Mouse (Mus musculus) embryonic facial prominence, embryonic 14.5 days (tissue): ENCODE measurements around the gene Ctbp2. TPM values are rescaled to one million over a fixed set of nuclear protein-coding genes. Genes with fewer than 3 reads are reported as not detected.

Experiments used
- ATAC-seq: fragments of 200-750 bp; cut with Nextera tagmentation; 2 replicates; pipeline ENCODE4 v1.8.0; 2017; ENCODE audit warnings: low read depth, moderate number of reproducible peaks, moderate TSS enrichment
- DNase-seq: peaks from one replicate; pipeline ENCODE4 v3.0.0-alpha.2; 2015; ENCODE audit warnings: low spot score
- H3K27ac ChIP-seq: fragments of 300-500 bp; sonication (generic); replicated peaks from 2 replicates; pipeline ENCODE4 v1.5.1; 2014; ENCODE audit warnings: low read depth, mild to moderate bottlenecking, low read length, moderate library complexity
- H3K27me3 ChIP-seq: fragments of 300-500 bp; sonication (generic); replicated peaks from 2 replicates; pipeline ENCODE4 v1.6.1; 2014; ENCODE audit warnings: low read length; ENCODE audit not compliant: control insufficient read depth, insufficient read depth
- H3K36me3 ChIP-seq: fragments of 300-500 bp; sonication (generic); 2 replicates; pipeline ENCODE4 v1.6.1; 2014; ENCODE audit warnings: low read length, mixed read lengths; ENCODE audit not compliant: control insufficient read depth, insufficient read depth
- H3K4me1 ChIP-seq: fragments of 300-500 bp; sonication (generic); 2 replicates; pipeline ENCODE4 v1.6.1; 2014; ENCODE audit warnings: antibody characterized with exemption, low read length; ENCODE audit not compliant: control insufficient read depth, insufficient read depth
- H3K4me2 ChIP-seq: fragments of 300-500 bp; sonication (generic); 2 replicates; pipeline ENCODE4 v1.6.1; 2014; ENCODE audit warnings: low read depth, mild to moderate bottlenecking, low read length, moderate library complexity, mixed read lengths
- H3K4me3 ChIP-seq: fragments of 300-500 bp; sonication (generic); 2 replicates; pipeline ENCODE4 v1.5.1; 2014; ENCODE audit warnings: low read depth, mild to moderate bottlenecking, low read length
- H3K9ac ChIP-seq: fragments of 300-500 bp; sonication (generic); 2 replicates; pipeline ENCODE4 v1.6.1; 2014; ENCODE audit warnings: low read depth, mild to moderate bottlenecking, low read length, moderate library complexity, mixed read lengths
- H3K9me3 ChIP-seq: fragments of 300-500 bp; sonication (generic); 2 replicates; pipeline ENCODE4 v1.6.1; 2016; ENCODE audit warnings: low read length; ENCODE audit not compliant: control insufficient read depth
- WGBS: fragments of 180-500 bp; shearing (Covaris S2); extraction: QIAGEN DNeasy Blood & Tissue Kit; methylation state at CpG from one replicate; pipeline ENCODE4 v1.1.7; 2014; 5-methylcytosine and 5-hydroxymethylcytosine counted together
- polyA plus RNA-seq: library from polyadenylated mRNA; unstranded; fragments of >200 nt; fragmentation: Nextera tagmentation; extraction: Ambion mirVana; gene quantifications from 2 replicates; pipeline ENCODE4 v1.2.1, GENCODE M21; 2014

Ctbp2 gene
- polyA plus RNA-seq, 1 experiment from 2014 or later, result 63.0 TPM

DNA sequence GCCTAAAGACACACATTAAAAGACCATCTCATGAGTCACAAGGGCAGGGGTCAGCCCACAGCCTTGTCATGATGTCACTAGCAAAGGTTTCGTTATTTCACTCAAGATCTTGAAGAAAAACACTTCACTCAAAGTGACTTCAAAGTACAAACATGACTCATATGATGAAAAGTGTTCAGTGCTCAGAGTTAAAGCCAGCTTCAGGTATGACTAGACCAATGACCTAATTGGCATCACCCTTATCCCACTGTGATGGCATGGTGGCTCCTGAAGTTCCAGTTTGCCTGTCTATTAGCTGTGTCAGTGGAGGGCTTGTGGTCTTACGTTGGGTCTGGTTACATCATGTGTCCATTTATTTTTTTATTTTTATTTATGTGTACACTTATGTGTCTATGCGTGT is 35.4 kb upstream of the Ctbp2 start:
- Histone ChIP-seq H3K27ac (no peak overlapping the region), H3K4me2 (no peak overlapping the region), H3K9ac (no peak overlapping the region), H3K4me3 (no peak overlapping the region), H3K4me1 (peaks cover 5% of the 10 kb centered on the region), H3K9me3 (no peaks in the 10 kb centered on the region), H3K36me3 (no peaks in the 10 kb centered on the region), H3K27me3 (no peaks in the 10 kb centered on the region)
- no peak for DNase-seq
- ATAC-seq, result no peak
- WGBS, result 95% methylated on average over 3 of the region's 3 CpGs

DNA sequence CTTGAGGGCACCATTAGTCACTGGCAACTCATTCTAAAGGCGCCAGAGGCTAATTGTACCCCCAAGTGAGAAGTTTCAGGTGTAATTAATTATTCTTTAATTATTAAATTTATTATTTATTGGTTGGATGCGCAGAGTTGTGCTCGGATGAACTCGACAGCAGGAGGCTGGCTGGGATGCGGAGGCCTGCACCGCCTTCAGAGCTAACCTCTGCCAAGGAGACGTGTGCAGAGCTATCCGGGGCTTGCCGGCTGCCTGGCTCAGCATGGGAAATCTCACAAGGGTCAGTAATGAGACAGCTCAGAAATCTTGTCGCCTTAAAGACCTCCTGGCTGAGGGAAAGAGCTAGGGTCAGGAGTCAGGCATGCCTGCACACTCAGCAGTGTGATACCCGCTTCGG is 31.5 kb upstream of the Ctbp2 start:
- DNase-seq, result no peak
- Histone ChIP-seq H3K4me3 (no peak overlapping the region), H3K36me3 (no peaks in the 10 kb centered on the region), H3K4me1 (no peaks in the 10 kb centered on the region), H3K9ac (no peak overlapping the region), H3K4me2 (no peak overlapping the region), H3K27me3 (no peaks in the 10 kb centered on the region), H3K27ac (no peak overlapping the region), H3K9me3 (no peaks in the 10 kb centered on the region)
- no peak for ATAC-seq
- WGBS, result 79% methylated on average over 12 of the region's 12 CpGs

DNA sequence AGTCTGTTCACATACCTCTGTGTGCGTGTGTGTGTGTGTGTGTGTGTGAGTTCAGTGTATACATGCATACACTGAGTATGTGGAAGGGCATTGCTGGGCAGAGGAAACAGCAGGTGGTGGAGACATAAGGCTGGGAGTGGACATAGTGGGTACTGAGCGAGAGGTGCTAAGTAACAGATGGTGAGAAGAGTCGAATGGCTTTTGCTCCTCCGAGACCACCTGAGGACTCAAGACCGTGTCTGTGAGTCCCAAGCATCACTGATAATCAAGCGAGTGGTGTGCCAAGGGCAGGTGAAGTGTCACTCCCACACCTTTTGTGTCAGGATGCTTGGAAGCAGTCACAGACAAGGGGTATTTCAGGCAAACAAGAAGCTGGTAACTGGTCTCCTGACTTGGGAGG is 30.7 kb upstream of the Ctbp2 start:
- DNase-seq (no peak), ATAC-seq (no peak)
- Histone ChIP-seq H3K4me1 (no peaks in the 10 kb centered on the region), H3K9ac (no peak overlapping the region), H3K36me3 (no peaks in the 10 kb centered on the region), H3K27me3 (no peaks in the 10 kb centered on the region), H3K27ac (no peak overlapping the region), H3K4me3 (no peak overlapping the region), H3K9me3 (no peaks in the 10 kb centered on the region), H3K4me2 (no peak overlapping the region)
- 77% methylated on average over 6 of the region's 6 CpGs for WGBS

DNA sequence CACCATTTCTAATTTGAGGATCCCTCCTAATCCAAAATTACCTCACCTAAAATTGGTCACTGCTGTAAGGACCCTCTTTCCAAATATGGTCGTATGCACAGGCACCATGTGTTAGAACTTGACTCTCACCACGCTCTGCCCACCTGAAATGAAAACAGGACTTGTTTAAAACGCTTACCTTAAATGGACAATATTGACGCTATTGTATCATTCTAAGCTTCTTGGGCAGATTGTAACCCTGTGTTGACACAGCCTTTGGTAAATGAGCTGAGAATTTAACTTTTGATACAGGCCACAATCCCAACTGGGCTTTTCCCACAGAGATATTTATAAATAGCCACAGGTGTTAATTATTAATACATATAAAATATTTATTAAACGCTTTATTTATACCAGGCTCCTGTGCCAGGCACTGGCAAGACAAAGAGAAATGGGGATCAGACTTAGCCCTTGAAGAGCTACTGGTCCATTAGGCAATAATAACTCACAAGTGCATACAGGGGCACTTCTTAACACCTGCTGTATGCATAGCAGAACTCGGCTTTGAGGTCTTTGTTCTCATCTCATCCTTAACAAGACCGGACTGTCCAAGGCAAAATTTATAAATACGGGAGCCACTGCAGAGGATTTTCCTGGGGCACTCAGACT is 15.7 kb upstream of the Ctbp2 start:
- no peaks in the 10 kb centered on the region for H3K9me3 ChIP-seq
- no peak overlapping the region for H3K9ac ChIP-seq
- DNase-seq, result no peak
- H3K4me3 ChIP-seq, result no peak overlapping the region
- H3K27me3 ChIP-seq, result no peaks in the 10 kb centered on the region
- H3K36me3 ChIP-seq, result no peaks in the 10 kb centered on the region
- WGBS, result 82% methylated on average over 8 of the region's 8 CpGs
- no peak for ATAC-seq
- no peaks in the 10 kb centered on the region for H3K4me1 ChIP-seq
- H3K4me2 ChIP-seq, result no peak overlapping the region
- no peak overlapping the region for H3K27ac ChIP-seq

- Histone ChIP-seq H3K4me3 (no peak overlapping the region), H3K4me2 (no peak overlapping the region), H3K9me3 (peaks cover 6% of the 10 kb centered on the region; the same call in 1 of the 2 replicates), H3K27ac (no peak overlapping the region), H3K9ac (no peak overlapping the region), H3K4me1 (no peaks in the 10 kb centered on the region), H3K27me3 (no peaks in the 10 kb centered on the region), H3K36me3 (no peaks in the 10 kb centered on the region)
- ATAC-seq, result no peak
- DNase-seq, result no peak
- 82% methylated on average over 5 of the region's 5 CpGs for WGBS
Measured at GRCm38 (mm10) chr7:133133552-133133951, 9.4 kb upstream of the Ctbp2 start.

GRCm38 (mm10) chr7:133132702-133133101 is 8.5 kb upstream of the Ctbp2 start:
- H3K9me3 ChIP-seq, result peaks cover 8% of the 10 kb centered on the region; the same call in 1 of the 2 replicates
- H3K27ac ChIP-seq, result no peak overlapping the region
- H3K4me1 ChIP-seq, result no peaks in the 10 kb centered on the region
- DNase-seq (no peak), ATAC-seq (no peak)
- H3K4me2 ChIP-seq, result no peak overlapping the region
- H3K4me3 ChIP-seq, result no peak overlapping the region
- H3K9ac ChIP-seq, result no peak overlapping the region
- H3K27me3 ChIP-seq, result no peaks in the 10 kb centered on the region
- 96% methylated on average over 5 of the region's 5 CpGs for WGBS
- H3K36me3 ChIP-seq, result no peaks in the 10 kb centered on the region

DNA sequence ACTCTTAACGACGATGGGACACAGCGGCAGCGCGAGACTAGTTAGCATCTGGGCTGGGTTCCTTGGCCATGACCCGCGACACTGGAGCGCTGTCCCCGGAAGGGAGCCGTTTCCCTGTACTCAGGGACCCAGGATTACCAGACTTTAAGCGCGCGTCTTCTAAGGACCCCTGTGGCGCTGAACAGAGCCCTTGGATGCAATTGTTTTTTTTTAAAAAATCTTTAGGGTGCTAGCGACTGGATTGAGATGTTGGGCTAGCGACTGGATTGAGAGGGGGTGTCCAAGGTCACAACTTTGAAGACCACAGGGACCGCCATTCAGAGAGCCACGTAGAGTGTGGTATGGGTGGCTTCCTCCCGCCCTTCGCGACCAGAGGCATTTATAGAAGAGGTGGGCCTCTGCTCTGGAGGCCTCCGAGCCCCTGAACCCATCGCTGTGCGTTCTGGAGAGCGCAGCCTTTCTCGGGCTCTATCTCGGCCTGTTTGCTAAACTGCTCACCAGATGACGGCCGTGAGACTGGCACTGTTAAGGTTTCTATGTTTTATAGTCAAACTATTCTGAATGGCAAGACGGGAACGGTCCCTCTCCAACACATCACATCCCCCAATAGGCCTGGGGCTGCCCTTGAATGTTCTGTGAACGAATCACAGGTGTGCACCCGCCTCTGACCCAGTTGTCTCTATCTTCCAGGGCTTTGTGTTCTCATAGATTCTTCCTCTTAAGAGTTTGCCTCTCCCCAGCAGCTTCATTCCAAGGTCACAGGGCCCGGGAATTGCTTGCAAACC is 739 bp upstream of the Ctbp2 start:
- no peaks in the 10 kb centered on the region for H3K36me3 ChIP-seq
- H3K9me3 ChIP-seq, result peaks cover 8% of the 10 kb centered on the region; the same call in 1 of the 2 replicates
- H3K9ac ChIP-seq, result peak overlapping the region; percentile 95
- H3K27me3 ChIP-seq, result no peaks in the 10 kb centered on the region; the same call in 1 of the 2 replicates
- ATAC-seq (no peak), DNase-seq (no peak)
- WGBS, result 10% methylated on average over 34 of the region's 34 CpGs
- H3K27ac ChIP-seq, result peak overlapping the region; percentile 97
- peaks cover 8% of the 10 kb centered on the region for H3K4me1 ChIP-seq
- H3K4me3 ChIP-seq, result peak overlapping the region; percentile 93
- H3K4me2 ChIP-seq, result peak overlapping the region; percentile 95

GRCm38 (mm10) chr7:133123244-133123998 is 733 bp downstream of the Ctbp2 start, which contains the start of gene Fgfr2:
Gene Fgfr2, minus strand, starts transcription at chr7:133123350.
- Histone ChIP-seq H3K36me3 (no peaks in the 10 kb centered on the region), H3K9me3 (0 out of 2 replicates have a peak, but pooled peaks cover under 1% of the 10 kb centered on the region), H3K27me3 (no peaks in the 10 kb centered on the region; the same call in 1 of the 2 replicates), H3K27ac (peak within 1 kb of the TSS; percentile 97), H3K4me3 (peak within 1 kb of the TSS; percentile 93), H3K4me1 (peaks cover 15% of the 10 kb centered on the region), H3K9ac (peak within 1 kb of the TSS; percentile 95), H3K4me2 (peak within 1 kb of the TSS; percentile 95)
- ATAC-seq (peak; percentile 61), DNase-seq (peak; percentile 91)
- under 1% methylated on average over 38 of the region's 53 CpGs for WGBS
